9 mouse cellular contexts compared by ENCODE assay signal in the genomic region with DNA sequence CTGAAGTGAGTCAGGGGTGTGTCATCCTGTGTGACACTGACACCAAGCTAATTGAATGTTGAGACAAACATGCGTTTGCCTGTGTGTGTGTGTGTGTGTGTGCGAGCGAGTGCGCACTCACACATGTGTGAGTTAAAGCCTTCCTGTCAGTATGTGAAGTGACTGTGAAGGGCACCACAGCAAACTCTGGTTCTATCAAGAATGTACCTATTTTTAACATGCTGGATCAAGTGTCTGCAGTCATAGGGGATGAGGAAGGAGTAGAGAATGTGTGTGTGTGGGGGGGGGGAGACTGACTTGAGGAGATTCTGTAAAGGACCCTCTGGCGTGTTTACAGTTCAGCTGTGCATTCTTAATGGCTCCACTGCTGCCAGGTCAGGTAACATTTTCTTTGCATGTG.
DNase-seq lines count a peak whose midpoint lies in the region; ATAC-seq and TF ChIP-seq lines count a peak whose summit lies in the region.
"Had no signal": no experiment of that assay in that cellular context is flagged by ENCODE, and none has a peak within 500 bp of the region (broad histone marks: within the 10 kb centered on the region; RNA-seq: fewer than 3 reads in every experiment).

No protein-coding gene starts in this region.

- TF ChIP-seq POLR2A in cortical plate, adult 2 months (IDR thresholded peaks at IDR 0.05; ENCODE audit: extremely low read depth, insufficient read depth, low read length) = no peak

- no peaks in the 10 kb centered on the region for H3K9me3 ChIP-seq in heart, embryonic 13.5 days
- no peaks in the 10 kb centered on the region for H3K9me3 ChIP-seq in hindbrain, embryonic 13.5 days
- no peaks in the 10 kb centered on the region for H3K9me3 ChIP-seq in midbrain, postnatal 0 days (ENCODE audit: low read length)

- 21% methylated on average over 5 of the region's 5 CpGs for WGBS in heart, embryonic 13.5 days
- 49% methylated on average over 5 of the region's 5 CpGs for WGBS in hindbrain, embryonic 13.5 days
- WGBS in midbrain, postnatal 0 days = 53% methylated on average over 5 of the region's 5 CpGs

- H3K9ac ChIP-seq in heart, embryonic 13.5 days = peak overlapping the region; percentile 72
- H3K9ac ChIP-seq in hindbrain, embryonic 13.5 days = peak overlapping the region; percentile 58
- H3K9ac ChIP-seq in midbrain, postnatal 0 days (replicated peaks; ENCODE audit: low read length, poor library complexity, severe bottlenecking) = peak overlapping the region; percentile 36

- no peaks in the 10 kb centered on the region for H3K27me3 ChIP-seq in heart, embryonic 13.5 days (replicated peaks)
- H3K27me3 ChIP-seq in hindbrain, embryonic 13.5 days = no peaks in the 10 kb centered on the region
- H3K27me3 ChIP-seq in midbrain, postnatal 0 days (ENCODE audit: insufficient read depth, low read length) = no peaks in the 10 kb centered on the region

- peak overlapping the region; percentile 68 for H3K4me2 ChIP-seq in heart, embryonic 13.5 days
- H3K4me2 ChIP-seq in hindbrain, embryonic 13.5 days = peak overlapping the region; percentile 26
- peak overlapping the region; percentile 20; the same call in 1 of the 2 replicates for H3K4me2 ChIP-seq in midbrain, postnatal 0 days (ENCODE audit: low read depth, low read length, poor library complexity, severe bottlenecking)

- intact Hi-C loops in heart, postnatal 14 days (cut with DNase I) = loop anchor here (2.0 to 5.0 kb wide), 2 partner anchors 85 to 204 kb away; no protein-coding TSS in a partner anchor

- no peak for ATAC-seq in heart, embryonic 13.5 days (ENCODE audit: extremely low read depth, insufficient number of reproducible peaks, low FRiP score, low TSS enrichment)
- peak; percentile 23 for ATAC-seq in hindbrain, embryonic 13.5 days (ENCODE audit: low FRiP score)
- ATAC-seq in midbrain, postnatal 0 days (ENCODE audit: low FRiP score) = no peak
- ATAC-seq in inflammation-experienced regulatory T-cells, adult 6 months = no peak

- DNase-seq in heart, postnatal 14 days = no peak
- peak; percentile 36 for DNase-seq in midbrain, postnatal 0 days (ENCODE audit: low spot score)
- DNase-seq in cerebellum, adult 9-11 months = no peak
- no peak for DNase-seq in kidney, adult 8-10 months
- DNase-seq: adrenal gland, postnatal 14 days had no signal

- no peaks in the 10 kb centered on the region for H3K36me3 ChIP-seq in heart, embryonic 13.5 days
- H3K36me3 ChIP-seq in hindbrain, embryonic 13.5 days = no peaks in the 10 kb centered on the region
- H3K36me3 ChIP-seq in midbrain, postnatal 0 days (ENCODE audit: insufficient read depth, low read length) = no peaks in the 10 kb centered on the region

- no peak for TF ChIP-seq CTCF in cortical plate, adult 2 months (IDR thresholded peaks at IDR 0.05; ENCODE audit: extremely low read depth, insufficient read depth, low read length)
- no peak for TF ChIP-seq CTCF in midbrain, postnatal 0 days (IDR thresholded peaks at IDR 0.05)

- H3K4me3 ChIP-seq in heart, embryonic 13.5 days = peak overlapping the region; percentile 35
- no peak overlapping the region for H3K4me3 ChIP-seq in cortical plate, adult 2 months (ENCODE audit: insufficient read depth, low read length)
- no peak overlapping the region for H3K4me3 ChIP-seq in hindbrain, embryonic 13.5 days
- H3K4me3 ChIP-seq in midbrain, postnatal 0 days (ENCODE audit: low read depth, low read length) = no peak overlapping the region

- peaks cover 96% of the 10 kb centered on the region for H3K4me1 ChIP-seq in heart, embryonic 13.5 days
- H3K4me1 ChIP-seq in cortical plate, adult 2 months (ENCODE audit: control insufficient read depth, insufficient read depth, low read length) = peaks cover 14% of the 10 kb centered on the region
- peaks cover 86% of the 10 kb centered on the region for H3K4me1 ChIP-seq in hindbrain, embryonic 13.5 days (replicated peaks)
- peaks cover 29% of the 10 kb centered on the region for H3K4me1 ChIP-seq in midbrain, postnatal 0 days (ENCODE audit: insufficient read depth, low read length)

- H3K27ac ChIP-seq in heart, embryonic 13.5 days (replicated peaks) = peak overlapping the region; percentile 97
- H3K27ac ChIP-seq in cortical plate, adult 2 months (ENCODE audit: insufficient read depth, low read length) = 0 out of 2 replicates have a peak overlapping the region, but pooled peaks have one; percentile 4
- peak overlapping the region; percentile 92 for H3K27ac ChIP-seq in hindbrain, embryonic 13.5 days
- H3K27ac ChIP-seq in midbrain, postnatal 0 days (ENCODE audit: low read depth, low read length) = peak overlapping the region; percentile 74

Comparison
In these comparisons a context has a peak if more than half of its experiments do, and no peak if none do; other contexts are left out.
1. H3K27ac ChIP-seq: peak in every context shown above with its lines; median percentile 97 in heart, embryonic 13.5 days; 92 in hindbrain, embryonic 13.5 days; 74 in midbrain, postnatal 0 days; 4 in cortical plate, adult 2 months.